Mouse (Mus musculus) ES-Bruce4 (cell line): ENCODE measurements around the gene Dynll2.

Experiments
- CTCF ChIP-seq: IDR thresholded peaks from one replicate; pipeline ENCODE4 v1.8.1; 2011; ENCODE audit warnings: low read depth, low read length
- EP300 ChIP-seq: IDR thresholded peaks from 2 replicates; pipeline ENCODE4 v1.6.1; 2011; ENCODE audit warnings: low read depth, low read length; ENCODE audit not compliant: insufficient read depth

DNA sequence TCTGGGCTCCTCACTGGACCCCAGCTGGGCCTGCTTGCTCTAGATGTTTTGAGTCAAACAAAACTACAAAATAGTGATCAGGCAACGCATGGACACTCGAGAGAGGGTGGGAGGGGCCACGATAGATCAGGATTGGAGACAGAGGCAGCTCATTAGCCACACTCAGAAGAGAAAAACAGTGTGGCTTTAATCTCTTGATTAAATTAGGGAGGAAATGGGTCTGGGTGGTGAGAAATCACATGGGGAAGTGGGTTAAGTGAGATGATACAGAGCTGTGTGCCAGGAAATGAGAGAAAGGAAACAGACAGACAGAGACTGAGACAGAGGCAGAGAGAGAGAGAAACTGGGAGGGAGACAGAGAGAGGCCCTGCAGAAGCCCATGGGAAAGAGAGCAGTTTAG is 22.0 kb downstream of the Dynll2 start:
- TF ChIP-seq EP300, result no peak
- no peak for TF ChIP-seq CTCF
